Mouse (Mus musculus) heart, embryonic 13.5 days (tissue): ENCODE measurements around the gene Rara. TPM values are rescaled to one million over a fixed set of nuclear protein-coding genes. Genes with fewer than 3 reads are reported as not detected.
"Not testable (repeated sequence)": the region's sequence is repeated elsewhere in the genome, so short reads cannot be mapped to it uniquely, and the experiment has no call there.

Experiments used
- ATAC-seq: fragments of 200-750 bp; cut with Nextera tagmentation; 2 replicates; pipeline ENCODE4 v1.8.0; 2017; ENCODE audit warnings: moderate TSS enrichment; ENCODE audit not compliant: insufficient number of reproducible peaks, low FRiP score, low TSS enrichment; ENCODE audit errors: extremely low read depth
- H3K27ac ChIP-seq: fragments of 300-500 bp; sonication (generic); replicated peaks from 2 replicates; pipeline ENCODE4 v1.5.1; 2015; ENCODE audit warnings: moderate library complexity, mild to moderate bottlenecking, inconsistent platforms
- H3K27me3 ChIP-seq: fragments of 300-500 bp; sonication (generic); replicated peaks from 2 replicates; pipeline ENCODE4 v1.6.1; 2015; ENCODE audit warnings: mild to moderate bottlenecking, inconsistent platforms
- H3K36me3 ChIP-seq: fragments of 300-500 bp; sonication (generic); 2 replicates; pipeline ENCODE4 v1.6.1; 2015; ENCODE audit warnings: mild to moderate bottlenecking, inconsistent platforms
- H3K4me1 ChIP-seq: fragments of 300-500 bp; sonication (generic); 2 replicates; pipeline ENCODE4 v1.6.1; 2015; ENCODE audit warnings: inconsistent platforms
- H3K4me2 ChIP-seq: fragments of 300-500 bp; sonication (generic); 2 replicates; pipeline ENCODE4 v1.6.1; 2015; ENCODE audit warnings: inconsistent platforms, mild to moderate bottlenecking, moderate library complexity
- H3K4me3 ChIP-seq: fragments of 300-500 bp; sonication (generic); 2 replicates; pipeline ENCODE4 v1.5.1; 2015; ENCODE audit warnings: moderate library complexity, mild to moderate bottlenecking, inconsistent platforms
- H3K9ac ChIP-seq: fragments of 300-500 bp; sonication (generic); 2 replicates; pipeline ENCODE4 v1.6.1; 2015; ENCODE audit warnings: inconsistent platforms, mild to moderate bottlenecking, moderate library complexity
- H3K9me3 ChIP-seq: fragments of 300-500 bp; sonication (generic); 2 replicates; pipeline ENCODE4 v1.6.1; 2016; ENCODE audit warnings: inconsistent platforms
- WGBS: fragments of 180-500 bp; shearing (Covaris S2); methylation state at CpG from one replicate; pipeline ENCODE4 v1.1.7; 2015; ENCODE audit warnings: mixed read lengths; 5-methylcytosine and 5-hydroxymethylcytosine counted together
- polyA plus RNA-seq: library from polyadenylated mRNA; unstranded; fragments of >200 nt; fragmentation: Nextera tagmentation; extraction: Ambion mirVana; gene quantifications from 2 replicates; pipeline ENCODE4 v1.2.1, GENCODE M21; 2015

The Rara gene
- polyA plus RNA-seq, 1 experiment from 2014 or later, result 27.9 TPM

- peak within 1 kb of the TSS; percentile 85 for H3K9ac ChIP-seq
- H3K4me3 ChIP-seq, result peak within 1 kb of the TSS; percentile 69
- ATAC-seq, result peak; percentile 21; the same call in 1 of the 2 replicates
- H3K27ac ChIP-seq, result peak within 1 kb of the TSS; percentile 42; the same call in 1 of the 2 replicates
- peak within 1 kb of the TSS; percentile 99 for H3K4me2 ChIP-seq
- H3K27me3 ChIP-seq, result peaks cover 40% of the 10 kb centered on the region
- H3K4me1 ChIP-seq, result peaks cover 38% of the 10 kb centered on the region
- under 1% methylated on average over 28 of the region's 28 CpGs for WGBS
- 0 out of 2 replicates have a peak, but pooled peaks cover 6% of the 10 kb centered on the region for H3K9me3 ChIP-seq
- no peaks in the 10 kb centered on the region for H3K36me3 ChIP-seq
Observed at GRCm38 (mm10) chr11:98982773-98983133, 55.1 kb downstream of the Rara start, which contains the start of gene Gjd3. Gjd3 (minus strand) TSS chr11:98983016.

GRCm38 (mm10) chr11:98983551-98983950 is 55.9 kb downstream of the Rara start:
- peak overlapping the region; percentile 69 for H3K4me3 ChIP-seq
- no peak for ATAC-seq
- 0 out of 2 replicates have a peak overlapping the region, but pooled peaks have one; percentile 17 for H3K27ac ChIP-seq
- H3K36me3 ChIP-seq, result peaks cover under 1% of the 10 kb centered on the region; the same call in 1 of the 2 replicates
- 32% methylated on average over 8 of the region's 8 CpGs for WGBS
- H3K4me1 ChIP-seq, result peaks cover 38% of the 10 kb centered on the region
- 0 out of 2 replicates have a peak, but pooled peaks cover 6% of the 10 kb centered on the region for H3K9me3 ChIP-seq
- H3K9ac ChIP-seq, result peak overlapping the region; percentile 85
- peak overlapping the region; percentile 99 for H3K4me2 ChIP-seq
- H3K27me3 ChIP-seq, result peaks cover 40% of the 10 kb centered on the region

- H3K27me3 ChIP-seq, result peaks cover 31% of the 10 kb centered on the region
- peak overlapping the region; percentile 66 for H3K27ac ChIP-seq
- peaks cover 38% of the 10 kb centered on the region for H3K4me1 ChIP-seq
- H3K36me3 ChIP-seq, result peaks cover 12% of the 10 kb centered on the region
- no peak overlapping the region for H3K4me3 ChIP-seq
- ATAC-seq, result peak; percentile 45; the same call in 1 of the 2 replicates
- peak overlapping the region; percentile 31 for H3K4me2 ChIP-seq
- 46% methylated on average over 7 of the region's 7 CpGs for WGBS
- peak overlapping the region; percentile 39; the same call in 1 of the 2 replicates for H3K9ac ChIP-seq
- 0 out of 2 replicates have a peak, but pooled peaks cover 6% of the 10 kb centered on the region for H3K9me3 ChIP-seq
Observed at GRCm38 (mm10) chr11:98985542-98985941, 57.9 kb downstream of the Rara start.

GRCm38 (mm10) chr11:98988260-98988659 is 60.6 kb downstream of the Rara start:
- H3K9me3 ChIP-seq, ATAC-seq, H3K4me2 ChIP-seq, H3K27ac ChIP-seq, H3K4me3 ChIP-seq, H3K9ac ChIP-seq, H3K27me3 ChIP-seq: not testable (repeated sequence)
- Histone ChIP-seq H3K36me3 (peaks cover 36% of the 10 kb centered on the region), H3K4me1 (peaks cover 25% of the 10 kb centered on the region)
- WGBS, result 91% methylated on average over 6 of the region's 6 CpGs

- ATAC-seq, result no peak
- Histone ChIP-seq H3K9ac (no peak overlapping the region), H3K4me2 (no peak overlapping the region), H3K27me3 (no peaks in the 10 kb centered on the region), H3K4me1 (peaks cover 5% of the 10 kb centered on the region), H3K27ac (no peak overlapping the region), H3K9me3 (0 out of 2 replicates have a peak, but pooled peaks cover 6% of the 10 kb centered on the region), H3K4me3 (no peak overlapping the region), H3K36me3 (peaks cover 62% of the 10 kb centered on the region)
- 77% methylated on average over 6 of the region's 6 CpGs for WGBS
Observed at GRCm38 (mm10) chr11:98990866-98991265, 63.2 kb downstream of the Rara start.

DNA sequence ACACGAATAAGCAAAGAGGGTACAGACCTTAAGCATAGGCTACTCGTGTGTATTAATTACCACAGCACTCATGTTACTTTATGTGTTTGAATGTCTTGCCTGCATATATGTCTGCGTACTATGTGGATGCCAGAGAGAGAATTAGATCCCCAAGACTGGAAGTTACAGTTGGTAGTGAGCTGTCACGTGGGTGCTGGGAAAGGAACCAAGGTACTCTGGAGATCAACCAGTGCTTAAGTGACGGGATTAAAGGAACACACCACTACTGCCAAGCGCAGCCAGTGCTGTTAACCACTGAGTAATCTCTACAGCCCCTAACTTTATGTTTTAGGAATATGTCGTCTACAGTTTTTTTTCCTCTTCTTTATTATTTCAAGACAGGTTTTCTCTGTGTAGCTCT is 68.4 kb downstream of the Rara start:
- Histone ChIP-seq H3K9me3 (no peaks in the 10 kb centered on the region), H3K4me3 (no peak overlapping the region), H3K9ac (no peak overlapping the region), H3K27ac (no peak overlapping the region), H3K4me2 (no peak overlapping the region), H3K27me3 (no peaks in the 10 kb centered on the region), H3K36me3 (peaks cover 97% of the 10 kb centered on the region), H3K4me1 (no peaks in the 10 kb centered on the region)
- ATAC-seq, result no peak
- WGBS, result 91% methylated on average over 7 of the region's 7 CpGs

GRCm38 (mm10) chr11:98997659-98998058 is 70.0 kb downstream of the Rara start:
- no peak overlapping the region for H3K27ac ChIP-seq
- no peaks in the 10 kb centered on the region for H3K4me1 ChIP-seq
- no peak overlapping the region for H3K4me2 ChIP-seq
- 89% methylated on average over 4 of the region's 4 CpGs for WGBS
- peaks cover 100% of the 10 kb centered on the region for H3K36me3 ChIP-seq
- no peak overlapping the region for H3K4me3 ChIP-seq
- no peaks in the 10 kb centered on the region for H3K27me3 ChIP-seq
- no peak overlapping the region for H3K9ac ChIP-seq
- H3K9me3 ChIP-seq, result no peaks in the 10 kb centered on the region
- no peak for ATAC-seq

DNA sequence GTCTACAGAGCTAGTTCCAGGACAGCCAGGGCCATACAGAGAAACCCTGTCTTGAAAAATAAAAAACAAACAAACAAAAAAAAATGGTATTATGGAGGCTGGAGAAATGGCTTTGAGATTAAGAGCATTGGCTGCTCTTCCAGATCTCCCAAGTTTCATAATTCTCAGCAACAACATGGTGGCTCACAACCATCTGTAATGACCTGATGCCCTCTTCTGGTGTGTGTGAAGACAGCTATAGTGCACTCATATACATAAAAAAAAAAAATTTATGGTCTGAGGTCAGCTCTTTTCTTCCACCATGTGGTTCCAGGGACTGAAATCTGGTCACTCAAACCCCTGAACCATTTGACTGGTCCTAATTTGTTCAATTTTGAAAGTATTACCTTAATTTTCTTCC is 71.2 kb downstream of the Rara start:
- no peak for ATAC-seq
- no peaks in the 10 kb centered on the region for H3K27me3 ChIP-seq
- no peaks in the 10 kb centered on the region for H3K4me1 ChIP-seq

GRCm38 (mm10) chr11:98999243-98999642 is 71.6 kb downstream of the Rara start:
- no peak for ATAC-seq
- Histone ChIP-seq H3K27me3 (no peaks in the 10 kb centered on the region), H3K4me2 (no peak overlapping the region), H3K4me3 (no peak overlapping the region), H3K27ac (no peak overlapping the region), H3K9ac (no peak overlapping the region), H3K9me3 (no peaks in the 10 kb centered on the region), H3K4me1 (no peaks in the 10 kb centered on the region), H3K36me3 (peaks cover 100% of the 10 kb centered on the region)
- WGBS, result 92% methylated on average over 11 of the region's 11 CpGs

More for the DNA sequence above, 71.2 kb downstream of the Rara start:
- H3K27ac ChIP-seq, result no peak overlapping the region
- no peak overlapping the region for H3K4me2 ChIP-seq
- no peak overlapping the region for H3K9ac ChIP-seq
- H3K4me3 ChIP-seq, result no peak overlapping the region
- H3K36me3 ChIP-seq, result peaks cover 100% of the 10 kb centered on the region
- H3K9me3 ChIP-seq, result no peaks in the 10 kb centered on the region

DNA sequence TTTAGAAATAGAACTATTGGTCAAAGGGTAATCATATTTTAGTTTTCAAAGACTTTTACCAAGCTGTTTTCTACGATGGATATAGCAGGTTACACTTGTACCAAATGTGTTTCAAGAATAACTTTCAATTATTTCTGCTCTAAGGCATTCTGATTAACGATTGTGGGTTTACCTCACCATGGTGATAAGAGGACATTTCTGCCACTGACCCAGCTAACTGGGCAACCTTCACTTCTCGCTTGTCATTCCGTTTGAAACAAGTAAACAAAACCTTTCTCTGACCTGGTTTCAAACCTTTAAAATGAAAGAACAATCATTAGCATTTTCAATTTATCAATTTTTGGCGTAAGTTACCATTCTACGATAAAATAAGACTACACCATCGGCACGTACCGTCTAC is 79.2 kb downstream of the Rara start:
- H3K27ac ChIP-seq, result no peak overlapping the region
- H3K27me3 ChIP-seq, result no peaks in the 10 kb centered on the region
- no peak overlapping the region for H3K9ac ChIP-seq
- H3K4me2 ChIP-seq, result no peak overlapping the region
- H3K4me3 ChIP-seq, result no peak overlapping the region
- H3K36me3 ChIP-seq, result peaks cover 99% of the 10 kb centered on the region
- 91% methylated on average over 9 of the region's 9 CpGs for WGBS
- H3K9me3 ChIP-seq, result no peaks in the 10 kb centered on the region
- no peaks in the 10 kb centered on the region for H3K4me1 ChIP-seq
- ATAC-seq, result no peak

DNA sequence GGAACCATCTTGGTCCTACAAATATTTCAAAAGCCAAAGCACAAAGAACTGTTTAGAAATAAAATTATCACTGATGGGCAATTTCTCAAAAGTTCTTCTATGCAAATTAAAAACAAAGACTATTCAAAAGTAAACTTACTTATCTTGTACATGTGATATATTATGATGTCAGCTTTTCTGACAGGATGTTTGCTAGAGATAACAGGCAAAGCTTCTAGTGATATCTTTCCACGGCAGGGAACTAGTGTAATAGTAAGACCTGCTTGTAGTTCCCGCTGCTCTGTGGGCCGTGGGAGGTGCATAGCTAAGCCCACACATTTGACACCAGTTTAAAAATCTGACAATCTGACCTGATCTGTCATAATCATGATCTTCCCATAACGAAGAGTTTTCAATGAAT is 82.5 kb downstream of the Rara start:
- Histone ChIP-seq H3K36me3 (peaks cover 99% of the 10 kb centered on the region), H3K9me3 (no peaks in the 10 kb centered on the region), H3K9ac (no peak overlapping the region), H3K4me3 (no peak overlapping the region), H3K27me3 (no peaks in the 10 kb centered on the region), H3K27ac (no peak overlapping the region), H3K4me2 (no peak overlapping the region), H3K4me1 (no peaks in the 10 kb centered on the region)
- 61% methylated on average over 4 of the region's 4 CpGs for WGBS
- no peak for ATAC-seq

DNA sequence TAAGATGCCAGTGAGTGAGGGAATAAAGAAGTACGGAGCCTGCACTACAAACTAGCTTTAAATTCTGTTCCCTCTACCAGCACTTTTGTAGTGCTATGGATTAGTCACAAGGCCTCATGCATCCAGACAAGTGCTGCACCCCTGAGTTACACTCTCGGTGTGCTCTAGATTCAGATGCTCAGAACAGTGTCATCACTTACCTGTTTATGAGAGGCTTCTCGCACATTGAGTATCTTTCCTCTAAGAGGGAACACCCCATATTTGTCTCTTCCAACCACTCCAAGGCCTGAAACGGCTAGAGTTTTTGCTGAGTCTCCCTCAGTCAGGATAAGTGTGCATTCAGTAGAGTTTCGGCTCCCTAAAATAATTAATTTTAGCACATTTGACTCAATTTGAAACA is 83.1 kb downstream of the Rara start:
- peaks cover 99% of the 10 kb centered on the region for H3K36me3 ChIP-seq
- no peaks in the 10 kb centered on the region for H3K27me3 ChIP-seq

More for the DNA sequence above, 83.1 kb downstream of the Rara start:
- Histone ChIP-seq H3K4me1 (no peaks in the 10 kb centered on the region), H3K27ac (no peak overlapping the region), H3K9ac (no peak overlapping the region), H3K9me3 (no peaks in the 10 kb centered on the region), H3K4me3 (no peak overlapping the region), H3K4me2 (no peak overlapping the region)
- ATAC-seq, result no peak
- WGBS, result 93% methylated on average over 5 of the region's 5 CpGs
